Mouse (Mus musculus) cerebellum, postnatal 25 days (tissue): ENCODE measurements around the gene Gimap3.

Experiments
- DNase-seq, 2 experiments: peaks; one replicate each; pipeline ENCODE4 v3.0.0; 2021; ENCODE audit warnings: mixed read lengths in 2 of 2

Gene Gimap3

GRCm38 (mm10) chr6:48770696-48771095 lies at the start of gene Gimap3:
Gimap3 (minus strand) TSS chr6:48770851.
- no peak for DNase-seq

GRCm38 (mm10) chr6:48817815-48818214 lies 47.2 kb upstream of the Gimap3 start:
- peak; percentile 58 to 79 for DNase-seq

- DNase-seq: no peak
Measured at GRCm38 (mm10) chr6:48815013-48815412, 44.4 kb upstream of the Gimap3 start.

GRCm38 (mm10) chr6:48809494-48810219 lies 39.0 kb upstream of the Gimap3 start:
- no peak for DNase-seq

- DNase-seq: no peak
Measured at GRCm38 (mm10) chr6:48806746-48807145, 36.1 kb upstream of the Gimap3 start.

GRCm38 (mm10) chr6:48804346-48804745 lies 33.7 kb upstream of the Gimap3 start:
- DNase-seq: no peak

- DNase-seq: no peak
Measured at GRCm38 (mm10) chr6:48803406-48804051, 32.9 kb upstream of the Gimap3 start.

- DNase-seq: no peak
Measured at GRCm38 (mm10) chr6:48801897-48802296, 31.2 kb upstream of the Gimap3 start.

GRCm38 (mm10) chr6:48787867-48788266 lies 17.2 kb upstream of the Gimap3 start:
- DNase-seq: no peak

- DNase-seq: no peak
Measured at GRCm38 (mm10) chr6:48785601-48786000, 14.9 kb upstream of the Gimap3 start.

- no peak for DNase-seq
Measured at GRCm38 (mm10) chr6:48785189-48785588, 14.5 kb upstream of the Gimap3 start.

GRCm38 (mm10) chr6:48784406-48784805 lies 13.8 kb upstream of the Gimap3 start:
- no peak for DNase-seq

- peak; percentile 70 to 86 for DNase-seq
Measured at GRCm38 (mm10) chr6:48772030-48772429, 1.4 kb upstream of the Gimap3 start.

- no peak for DNase-seq
Measured at GRCm38 (mm10) chr6:48768933-48769332, 1.7 kb downstream of the Gimap3 start.

- no peak for DNase-seq
Measured at GRCm38 (mm10) chr6:48768178-48768869, 2.3 kb downstream of the Gimap3 start.

GRCm38 (mm10) chr6:48764496-48764895 lies 6.2 kb downstream of the Gimap3 start:
- no peak for DNase-seq

GRCm38 (mm10) chr6:48763567-48764270 lies 6.9 kb downstream of the Gimap3 start:
- DNase-seq: no peak

GRCm38 (mm10) chr6:48747091-48747966 lies 23.3 kb downstream of the Gimap3 start:
- DNase-seq: no peak

GRCm38 (mm10) chr6:48745959-48746889 lies 24.4 kb downstream of the Gimap3 start, which contains the start of gene Gimap5:
Gimap5 (plus strand) TSS chr6:48746197.
- peak in 1 of 2 experiments; percentile 28 for DNase-seq

- no peak for DNase-seq
Measured at GRCm38 (mm10) chr6:48745490-48745889, 25.2 kb downstream of the Gimap3 start.
